Mouse (Mus musculus) brain, embryonic 14.5 days (tissue): ENCODE measurements at regions not wholly inside any gene's neighbourhood (a gene's known extent, or its start where the extent isn't known, plus 50 kb on each side); places are given as distances from the start of the nearest gene placed in this dataset.

Source experiments
- DNase-seq: peaks from one replicate; pipeline ENCODE4 v3.0.0-alpha.2; 2011; ENCODE audit warnings: low read depth
- CTCF ChIP-seq: fragments of 200-500 bp; IDR thresholded peaks from 2 replicates; pipeline ENCODE4 v1.5.1; 2012; ENCODE audit warnings: inconsistent platforms, mild to moderate bottlenecking, moderate library complexity, borderline replicate concordance; ENCODE audit not compliant: insufficient read depth, insufficient read length; ENCODE audit errors: extremely low read depth
- POLR2A ChIP-seq: fragments of 200-500 bp; IDR thresholded peaks from 2 replicates; pipeline ENCODE4 v1.6.1; 2012; ENCODE audit warnings: mild to moderate bottlenecking, inconsistent platforms, borderline replicate concordance; ENCODE audit not compliant: poor library complexity, insufficient read depth, insufficient read length, severe bottlenecking; ENCODE audit errors: extremely low read depth

DNA sequence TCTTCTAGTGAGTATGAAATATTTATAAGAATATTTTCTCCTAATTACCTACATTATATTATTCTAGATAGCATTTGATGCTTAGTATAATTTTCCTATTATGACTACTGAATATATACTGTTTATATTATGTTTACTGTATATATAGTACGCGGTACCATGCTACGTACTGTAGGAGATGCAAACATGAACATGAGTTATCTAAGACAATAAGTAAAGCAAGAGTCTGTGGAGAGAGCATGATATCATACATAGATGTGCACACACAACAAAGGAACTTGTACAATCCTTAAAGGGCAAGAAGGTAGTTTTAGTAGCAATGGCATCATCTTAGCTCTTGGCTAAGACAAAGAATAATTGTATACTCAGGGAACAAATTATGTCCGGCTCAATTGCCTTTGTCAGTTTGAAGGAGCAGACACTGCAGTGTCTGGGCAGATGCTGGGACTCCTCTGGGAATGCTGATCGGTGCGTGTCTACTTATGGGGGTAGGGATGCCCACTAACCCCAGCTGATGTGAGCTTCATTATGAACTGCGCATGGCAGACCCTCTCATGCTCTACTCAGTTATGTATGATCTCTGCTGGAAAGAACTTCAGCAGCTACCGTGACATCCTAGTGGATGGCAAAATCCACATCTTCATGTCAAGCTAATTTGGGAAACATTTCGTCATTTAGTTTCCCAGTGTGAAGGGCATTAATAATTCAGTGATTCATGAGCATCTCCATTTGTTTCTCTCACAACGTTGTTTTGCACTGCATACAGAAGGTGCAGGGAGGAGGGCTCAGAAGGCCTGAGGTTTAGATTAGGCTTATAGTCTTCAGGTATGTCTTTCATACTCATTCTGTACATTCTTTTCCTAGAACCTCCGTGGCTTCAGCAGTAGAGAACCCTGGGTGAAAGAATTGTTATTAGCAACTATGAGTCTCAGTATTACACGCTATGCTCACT is 70.8 kb upstream of the Mycbp2 start:
- DNase-seq: peak; percentile 44
- TF ChIP-seq POLR2A (no peak), CTCF (no peak)

DNA sequence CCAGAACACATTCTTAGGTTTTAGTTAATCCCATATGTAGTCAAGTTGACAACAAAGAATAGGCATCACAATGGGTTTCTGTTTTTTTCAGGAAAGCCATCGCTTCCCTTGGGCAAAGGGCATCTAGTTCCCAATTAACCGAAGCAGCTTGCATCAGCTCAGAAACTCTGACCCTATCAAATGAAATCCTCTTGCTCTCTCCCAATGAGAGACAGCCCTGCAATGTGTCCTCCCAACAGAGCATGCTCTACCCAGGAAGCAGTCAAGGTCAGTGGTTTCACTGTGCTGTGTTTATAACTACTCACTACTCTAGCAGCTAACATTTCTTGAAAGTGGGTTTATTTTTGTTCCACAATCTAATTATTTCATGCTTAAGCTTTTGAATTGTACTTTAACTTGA is 58.0 kb upstream of the Mycbp2 start:
- TF ChIP-seq CTCF: no peak
- TF ChIP-seq POLR2A: no peak
- no peak for DNase-seq

DNA sequence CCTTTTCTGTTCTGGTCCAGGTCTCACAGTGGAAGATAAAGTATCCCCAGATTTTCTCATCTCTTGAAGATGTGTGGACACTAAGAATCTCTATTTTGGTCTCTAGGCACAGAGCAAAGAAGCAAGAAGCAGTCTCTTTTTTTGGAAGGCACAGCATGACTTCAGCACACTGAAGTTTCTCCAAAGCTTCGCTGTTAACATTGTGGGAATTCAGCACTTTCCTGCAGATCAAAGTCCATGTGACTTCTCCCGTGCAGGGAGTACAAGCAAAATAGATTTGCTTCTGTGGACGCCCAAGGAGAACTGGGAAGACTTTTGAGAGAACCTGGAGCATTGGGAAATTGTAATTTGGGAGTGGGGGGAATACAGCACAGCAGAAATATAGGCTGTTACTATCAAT is 56.4 kb upstream of the Mycbp2 start:
- no peak for TF ChIP-seq CTCF
- TF ChIP-seq POLR2A: no peak
- DNase-seq: no peak

DNA sequence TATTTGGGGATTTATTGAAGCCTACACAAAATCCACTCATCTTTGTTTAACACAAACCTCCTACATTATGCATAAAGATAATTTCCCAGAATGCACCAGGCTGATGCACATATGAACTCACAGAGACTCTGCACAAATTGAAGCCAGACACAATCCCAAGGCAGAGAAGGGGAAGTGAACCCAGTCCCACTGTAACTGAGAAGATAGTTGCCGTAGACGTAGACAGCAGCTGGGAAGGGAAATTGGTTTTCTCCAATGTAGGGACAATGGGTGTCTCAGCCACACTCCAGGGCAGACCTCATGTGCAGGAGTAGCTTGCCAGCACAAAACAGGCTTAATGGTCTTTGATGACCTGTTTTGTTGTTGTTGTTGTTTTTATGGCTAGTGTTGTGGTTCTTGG is 55.4 kb upstream of the Mycbp2 start:
- TF ChIP-seq CTCF: no peak
- no peak for TF ChIP-seq POLR2A
- no peak for DNase-seq

- TF ChIP-seq CTCF (no peak), POLR2A (no peak)
- DNase-seq: no peak
Measured at GRCm38 (mm10) chr14:103401280-103401679, 54.7 kb upstream of the Mycbp2 start.

GRCm38 (mm10) chr14:103398401-103398800 is 51.8 kb upstream of the Mycbp2 start:
- no peak for DNase-seq
- TF ChIP-seq POLR2A (no peak), CTCF (no peak)
